Mouse (Mus musculus): ENCODE measurements around the gene Gm45062.

- no peak for TF ChIP-seq CTCF (IDR thresholded peaks at IDR 0.05; ENCODE audit: borderline replicate concordance, extremely low read depth, insufficient read depth, insufficient read length)
- TF ChIP-seq POLR2A (IDR thresholded peaks at IDR 0.05; ENCODE audit: borderline replicate concordance, extremely low read depth, insufficient read depth, insufficient read length, poor library complexity, severe bottlenecking), result no peak
Measured at GRCm38 (mm10) chr6:8373051-8373450, 113.8 kb downstream of the Gm45062 start.

Data from brain, embryonic 14.5 days (tissue).